Mouse (Mus musculus) natural killer cell, adult 2 months (primary cell): ENCODE measurements around the gene Nlrc5.

Experiments used
- DNase-seq, 2 experiments: peaks; one replicate each; pipeline ENCODE4 v3.0.0; 2022; ENCODE audit warnings: low spot score in 2 of 2

Gene Nlrc5

GRCm38 (mm10) chr8:94566446-94567158 is 132.4 kb downstream of the Nlrc5 start:
- no peak for DNase-seq

GRCm38 (mm10) chr8:94567159-94567849 is 133.1 kb downstream of the Nlrc5 start:
- DNase-seq = no peak

- DNase-seq = no peak
Measured at GRCm38 (mm10) chr8:94568098-94568497, 133.9 kb downstream of the Nlrc5 start.

- DNase-seq = no peak
Measured at GRCm38 (mm10) chr8:94569419-94569818, 135.3 kb downstream of the Nlrc5 start.

- no peak for DNase-seq
Measured at GRCm38 (mm10) chr8:94571896-94572295, 137.7 kb downstream of the Nlrc5 start.

GRCm38 (mm10) chr8:94574159-94574907 is 140.2 kb downstream of the Nlrc5 start:
- DNase-seq = no peak

- DNase-seq = no peak
Measured at GRCm38 (mm10) chr8:94575148-94575547, 141.0 kb downstream of the Nlrc5 start.
